Comparison of ENCODE assay signal across 22 mouse cellular contexts in the genomic region with DNA sequence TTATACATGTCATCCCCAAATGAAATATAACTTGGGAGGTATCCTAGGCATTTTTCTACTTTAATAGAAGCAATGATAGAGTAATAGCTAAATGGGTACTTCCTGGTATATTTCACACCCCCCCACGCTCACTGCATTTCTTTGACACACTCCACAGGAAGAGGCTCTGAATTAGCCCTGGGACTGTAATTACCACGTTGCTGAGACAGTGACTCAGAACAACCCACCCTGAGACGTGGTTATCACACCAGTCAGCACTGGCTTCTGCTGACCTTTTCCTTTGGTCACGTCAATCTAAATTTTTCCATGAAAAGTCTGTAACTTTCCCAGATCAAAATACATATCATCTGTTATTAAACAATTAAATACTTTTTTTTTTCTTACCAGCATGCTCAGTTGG.
DNase-seq lines count a peak whose midpoint lies in the region; TF ChIP-seq lines count a peak whose summit lies in the region.
"Had no signal": no experiment of that assay in that cellular context is flagged by ENCODE, and none has a peak within 500 bp of the region (broad histone marks: within the 10 kb centered on the region; RNA-seq: fewer than 3 reads in every experiment).

No protein-coding gene starts in this region.

- no peaks in the 10 kb centered on the region for H3K27me3 ChIP-seq in MEL (ENCODE audit: control insufficient read depth in 1 of 2, insufficient read depth in 2 of 2, low read length in 2 of 2)
- H3K27me3 ChIP-seq: CH12.LX, Patski had no signal

- no peak for TF ChIP-seq POLR2A in MEL (IDR thresholded peaks at IDR 0.05; ENCODE audit: control insufficient read depth in 1 of 2, insufficient read depth in 1 of 2, low read depth in 1 of 2, low read length in 2 of 2, poor library complexity in 1 of 2)

- H3K4me3 ChIP-seq in MEL (ENCODE audit: control insufficient read depth in 1 of 2, insufficient read depth in 1 of 2, low read depth in 2 of 2, low read length in 2 of 2) = no peak overlapping the region

- peak; percentile 54 for DNase-seq in 416B (ENCODE audit: low read depth)
- peak; percentile 41 for DNase-seq in MEL (ENCODE audit: low read depth, low spot score)
- DNase-seq in brain, adult 2 months (ENCODE audit: low read depth, low spot score) = peak; percentile 54
- DNase-seq in kidney, adult 18-20 months = no peak
- no peak for DNase-seq in urinary bladder, postnatal 25 days (ENCODE audit: low spot score)
- no peak for DNase-seq in embryo, embryonic 11 days
- DNase-seq: adrenal gland, adult 2 months; adrenal gland, adult 8-10 months; adrenal gland, postnatal 10 days; adrenal gland, postnatal 14 days; adrenal gland, postnatal 25 days; adrenal gland, postnatal 36 days; B cell, adult 2 months; cerebellum, adult 11 months; cerebellum, adult 11-12 months; cerebellum, adult 18-20 months; cerebellum, adult 2 months; cerebellum, adult 8-10 months; cerebellum, adult 9-10 months had no signal

- H3K79me2 ChIP-seq in MEL (ENCODE audit: control insufficient read depth, insufficient read depth, low read length, poor library complexity) = no peaks in the 10 kb centered on the region

- no peaks in the 10 kb centered on the region for H3K9me3 ChIP-seq in MEL (replicated peaks; ENCODE audit: insufficient read depth, low read length)
- H3K9me3 ChIP-seq: G1E had no signal

- TF ChIP-seq CTCF in MEL (IDR thresholded peaks at IDR 0.05 in 2 of 3, conservative IDR thresholded peaks at IDR 0.05 in 1 of 3; ENCODE audit: control insufficient read depth in 1 of 3, insufficient read depth in 1 of 3, low read depth in 2 of 3, low read length in 3 of 3, poor library complexity in 1 of 3, severe bottlenecking in 1 of 3) = no peak

- peaks cover 0 to 2% of the 10 kb centered on the region in 2 experiments; a peak in 2 of 4 replicates for H3K4me1 ChIP-seq in MEL (ENCODE audit: control insufficient read depth in 1 of 2, insufficient read depth in 2 of 2, low read length in 2 of 2)

- no peak overlapping the region for H3K27ac ChIP-seq in MEL (ENCODE audit: control insufficient read depth, low read depth, low read length)

- H3K36me3 ChIP-seq in MEL (ENCODE audit: control insufficient read depth in 1 of 2, insufficient read depth in 2 of 2, low read length in 2 of 2) = peaks cover 0 to 3% of the 10 kb centered on the region in 2 experiments; a peak in 1 of 4 replicates
- H3K36me3 ChIP-seq: G1E had no signal

- TF ChIP-seq RAD21 in MEL (IDR thresholded peaks at IDR 0.05; ENCODE audit: low read depth, low read length) = no peak

- no peak overlapping the region for H3K9ac ChIP-seq in MEL (ENCODE audit: control insufficient read depth, low read depth, low read length, poor library complexity, severe bottlenecking)

- 0 out of 4 replicates have a peak, but pooled peaks of 1 of the 2 experiments have one; percentile 20 for TF ChIP-seq EP300 in MEL (IDR thresholded peaks at IDR 0.05; ENCODE audit: low read depth in 1 of 2, low read length in 2 of 2)

TF ChIP-seq in MEL, 35 proteins besides CTCF, POLR2A, EP300 and RAD21:
- TF ChIP-seq NELFE (IDR thresholded peaks at IDR 0.05; ENCODE audit: low read depth, low read length) (no peak), BHLHE40 (IDR thresholded peaks at IDR 0.05; ENCODE audit: borderline replicate concordance, low read depth, low read length) (no peak), GABPA (IDR thresholded peaks at IDR 0.05; ENCODE audit: low read depth, low read length) (no peak), ELF1 (IDR thresholded peaks at IDR 0.05; ENCODE audit: low read depth, low read length) (no peak), MEF2A (IDR thresholded peaks at IDR 0.05; ENCODE audit: extremely low read depth, insufficient replicate concordance, low read depth, low read length, poor library complexity, severe bottlenecking) (no peak), POLR2AphosphoS2 (IDR thresholded peaks at IDR 0.05; ENCODE audit: low read length) (no peak), ETS1 (IDR thresholded peaks at IDR 0.05; ENCODE audit: low read depth, low read length) (no peak), USF2 (IDR thresholded peaks at IDR 0.05; ENCODE audit: borderline replicate concordance in 1 of 2, insufficient read depth in 1 of 2, low read depth in 1 of 2, low read length in 2 of 2) (no peak), MAZ (IDR thresholded peaks at IDR 0.05; ENCODE audit: low read depth, low read length) (no peak), MAFK (IDR thresholded peaks at IDR 0.05; ENCODE audit: borderline replicate concordance, low read depth, low read length) (no peak), E2F4 (IDR thresholded peaks at IDR 0.05; ENCODE audit: borderline replicate concordance, low read depth, low read length) (no peak), ZMIZ1 (IDR thresholded peaks at IDR 0.05; ENCODE audit: low read depth, low read length) (no peak), TAL1 (IDR thresholded peaks at IDR 0.05; ENCODE audit: low read length) (no peak), MYC (IDR thresholded peaks at IDR 0.05; ENCODE audit: low read depth, low read length) (no peak), CHD1 (IDR thresholded peaks at IDR 0.05; ENCODE audit: low read depth, low read length) (no peak), MXI1 (IDR thresholded peaks at IDR 0.05; ENCODE audit: low read depth, low read length) (no peak), JUND (IDR thresholded peaks at IDR 0.05; ENCODE audit: low read depth, low read length) (no peak)

Comparison
In these comparisons a context has a peak if more than half of its experiments do, and no peak if none do; other contexts are left out.
1. DNase-seq: peak in 416B (single experiment), MEL (single experiment) and brain, adult 2 months (single experiment); none in kidney, adult 18-20 months (single experiment), urinary bladder, postnatal 25 days (single experiment) and embryo, embryonic 11 days (single experiment).